Mouse (Mus musculus): ENCODE data around the gene Wdr59. TPM values are rescaled to one million over a fixed set of nuclear protein-coding genes. Genes with fewer than 3 reads are reported as not detected.

The Wdr59 gene
- polyA plus RNA-seq, 1 experiment from 2014 or later, result 6.1 TPM

DNA sequence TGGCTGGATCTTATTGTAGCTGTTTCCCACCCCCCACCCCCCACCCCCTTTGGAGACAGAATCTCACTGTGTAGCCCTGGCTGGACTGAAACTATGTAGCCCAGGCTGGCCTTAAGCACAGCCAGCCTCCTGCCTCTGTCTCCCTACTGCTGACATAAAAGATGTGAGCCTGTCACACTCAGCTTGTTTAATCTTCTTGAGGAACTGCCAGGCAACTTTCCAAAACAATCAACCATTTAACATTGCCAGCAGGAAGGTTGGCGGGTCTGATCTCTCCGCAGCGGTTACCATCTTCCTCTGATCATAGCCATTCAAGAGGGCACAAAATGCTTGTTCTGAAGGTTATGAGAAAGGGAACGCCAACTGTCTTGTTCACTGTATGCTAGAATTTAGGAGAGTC is 11.6 kb upstream of the Wdr59 start:
- Histone ChIP-seq H3K9ac (ENCODE audit: low read length) (no peak overlapping the region; the same call in 1 of the 2 replicates), H3K27ac (ENCODE audit: low read length) (no peak overlapping the region), H3K4me3 (ENCODE audit: low read length) (no peak overlapping the region), H3K9me3 (ENCODE audit: control insufficient read depth, low read length) (no peaks in the 10 kb centered on the region), H3K4me1 (replicated peaks; ENCODE audit: control insufficient read depth, insufficient read depth, low read length) (peaks cover 14% of the 10 kb centered on the region), H3K4me2 (ENCODE audit: low read depth, low read length) (no peak overlapping the region), H3K27me3 (ENCODE audit: control insufficient read depth, insufficient read depth, low read depth, low read length) (no peaks in the 10 kb centered on the region), H3K36me3 (ENCODE audit: control insufficient read depth, insufficient read depth, low read length) (no peaks in the 10 kb centered on the region)
- WGBS, result 52% methylated on average over 4 of the region's 4 CpGs
- ATAC-seq (ENCODE audit: low read depth), result no peak

GRCm38 (mm10) chr8:111531621-111532020 is 9.7 kb upstream of the Wdr59 start:
- Histone ChIP-seq H3K9me3 (ENCODE audit: control insufficient read depth, low read length) (no peaks in the 10 kb centered on the region), H3K4me3 (ENCODE audit: low read length) (no peak overlapping the region), H3K27me3 (ENCODE audit: control insufficient read depth, insufficient read depth, low read depth, low read length) (no peaks in the 10 kb centered on the region), H3K4me1 (replicated peaks; ENCODE audit: control insufficient read depth, insufficient read depth, low read length) (0 out of 2 replicates have a peak, but pooled peaks cover 3% of the 10 kb centered on the region), H3K27ac (ENCODE audit: low read length) (no peak overlapping the region), H3K36me3 (ENCODE audit: control insufficient read depth, insufficient read depth, low read length) (no peaks in the 10 kb centered on the region), H3K4me2 (ENCODE audit: low read depth, low read length) (no peak overlapping the region), H3K9ac (ENCODE audit: low read length) (no peak overlapping the region)
- no peak for ATAC-seq (ENCODE audit: low read depth)
- WGBS, result 68% methylated on average over 17 of the region's 17 CpGs

- Histone ChIP-seq H3K36me3 (ENCODE audit: control insufficient read depth, insufficient read depth, low read length) (no peaks in the 10 kb centered on the region), H3K27me3 (ENCODE audit: control insufficient read depth, insufficient read depth, low read depth, low read length) (no peaks in the 10 kb centered on the region), H3K9ac (ENCODE audit: low read length) (no peak overlapping the region), H3K4me1 (replicated peaks; ENCODE audit: control insufficient read depth, insufficient read depth, low read length) (0 out of 2 replicates have a peak, but pooled peaks cover 3% of the 10 kb centered on the region), H3K27ac (ENCODE audit: low read length) (no peak overlapping the region), H3K4me2 (ENCODE audit: low read depth, low read length) (no peak overlapping the region), H3K4me3 (ENCODE audit: low read length) (no peak overlapping the region), H3K9me3 (ENCODE audit: control insufficient read depth, low read length) (no peaks in the 10 kb centered on the region)
- WGBS, result 65% methylated on average over 12 of the region's 12 CpGs
- ATAC-seq (ENCODE audit: low read depth), result no peak
Measured at GRCm38 (mm10) chr8:111531191-111531590, 9.3 kb upstream of the Wdr59 start.

- H3K9me3 ChIP-seq (ENCODE audit: control insufficient read depth, low read length), result no peaks in the 10 kb centered on the region
- no peak overlapping the region for H3K27ac ChIP-seq (ENCODE audit: low read length)
- no peak overlapping the region for H3K9ac ChIP-seq (ENCODE audit: low read length)
- H3K4me1 ChIP-seq (replicated peaks; ENCODE audit: control insufficient read depth, insufficient read depth, low read length), result no peaks in the 10 kb centered on the region
- no peaks in the 10 kb centered on the region for H3K27me3 ChIP-seq (ENCODE audit: control insufficient read depth, insufficient read depth, low read depth, low read length)
- 79% methylated on average over 5 of the region's 5 CpGs for WGBS
- no peak for ATAC-seq (ENCODE audit: low read depth)
- no peaks in the 10 kb centered on the region for H3K36me3 ChIP-seq (ENCODE audit: control insufficient read depth, insufficient read depth, low read length)
- H3K4me2 ChIP-seq (ENCODE audit: low read depth, low read length), result no peak overlapping the region
- H3K4me3 ChIP-seq (ENCODE audit: low read length), result no peak overlapping the region
Measured at GRCm38 (mm10) chr8:111528071-111528470, 6.2 kb upstream of the Wdr59 start.

GRCm38 (mm10) chr8:111527149-111527548 is 5.3 kb upstream of the Wdr59 start:
- Histone ChIP-seq H3K36me3 (ENCODE audit: control insufficient read depth, insufficient read depth, low read length) (no peaks in the 10 kb centered on the region), H3K9ac (ENCODE audit: low read length) (no peak overlapping the region), H3K4me3 (ENCODE audit: low read length) (no peak overlapping the region), H3K9me3 (ENCODE audit: control insufficient read depth, low read length) (no peaks in the 10 kb centered on the region), H3K4me1 (replicated peaks; ENCODE audit: control insufficient read depth, insufficient read depth, low read length) (0 out of 2 replicates have a peak, but pooled peaks cover 2% of the 10 kb centered on the region), H3K27me3 (ENCODE audit: control insufficient read depth, insufficient read depth, low read depth, low read length) (no peaks in the 10 kb centered on the region), H3K27ac (ENCODE audit: low read length) (no peak overlapping the region), H3K4me2 (ENCODE audit: low read depth, low read length) (no peak overlapping the region)
- WGBS, result 65% methylated on average over 8 of the region's 8 CpGs
- no peak for ATAC-seq (ENCODE audit: low read depth)

DNA sequence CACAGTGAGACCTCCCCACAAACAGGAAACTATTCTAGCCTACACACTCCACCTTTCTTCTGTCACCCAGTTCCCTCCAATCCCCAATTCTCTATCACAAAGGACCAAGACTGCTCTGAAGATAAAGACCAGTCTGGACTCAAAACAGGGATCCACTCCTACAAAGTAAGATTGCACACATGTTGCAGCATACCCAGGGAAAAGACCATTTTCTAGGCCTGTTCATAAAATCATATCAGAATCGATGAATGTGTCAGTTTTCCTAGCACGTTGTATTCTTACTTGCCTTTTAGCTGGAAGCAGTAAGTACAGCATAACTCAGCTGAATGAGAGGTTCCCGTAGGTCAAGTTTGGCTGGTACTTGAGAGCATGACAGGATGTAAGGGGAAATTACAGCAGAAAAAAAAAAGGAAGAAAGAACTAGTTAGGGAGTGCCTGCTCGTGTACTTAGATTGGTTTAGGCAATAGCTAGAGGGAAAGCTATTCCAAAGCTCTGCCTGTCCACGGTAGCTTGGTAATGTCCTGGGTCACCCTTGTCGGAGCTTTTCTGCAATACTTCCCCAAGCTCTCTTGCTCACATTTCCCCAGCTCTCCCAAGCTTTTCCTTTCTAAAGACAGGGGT is 4.6 kb upstream of the Wdr59 start:
- 0 out of 2 replicates have a peak, but pooled peaks cover 2% of the 10 kb centered on the region for H3K4me1 ChIP-seq (replicated peaks; ENCODE audit: control insufficient read depth, insufficient read depth, low read length)
- no peak overlapping the region for H3K9ac ChIP-seq (ENCODE audit: low read length)
- 54% methylated on average over 6 of the region's 6 CpGs for WGBS
- H3K27ac ChIP-seq (ENCODE audit: low read length), result no peak overlapping the region
- H3K9me3 ChIP-seq (ENCODE audit: control insufficient read depth, low read length), result no peaks in the 10 kb centered on the region
- no peak overlapping the region for H3K4me3 ChIP-seq (ENCODE audit: low read length)
- H3K4me2 ChIP-seq (ENCODE audit: low read depth, low read length), result no peak overlapping the region
- H3K36me3 ChIP-seq (ENCODE audit: control insufficient read depth, insufficient read depth, low read length), result no peaks in the 10 kb centered on the region
- no peak for ATAC-seq (ENCODE audit: low read depth)
- no peaks in the 10 kb centered on the region for H3K27me3 ChIP-seq (ENCODE audit: control insufficient read depth, insufficient read depth, low read depth, low read length)

DNA sequence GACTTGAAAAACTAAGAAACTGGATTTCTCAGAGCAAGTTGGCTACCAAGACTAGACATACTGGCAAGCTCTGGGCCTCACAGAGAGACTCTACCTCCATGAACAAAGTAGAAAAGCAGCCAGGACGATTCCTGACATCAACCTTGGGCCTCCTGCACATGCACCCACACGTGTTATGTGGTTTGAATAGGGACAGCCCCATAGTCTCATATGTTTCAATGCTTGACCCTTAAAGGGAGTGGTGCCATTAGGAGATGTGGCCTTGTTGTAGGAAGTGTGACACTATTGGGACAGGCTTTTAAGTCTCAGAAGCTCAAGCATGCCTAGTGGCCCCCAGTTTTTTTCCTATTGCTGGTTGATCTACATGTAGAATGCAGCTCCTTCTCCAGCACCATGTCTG is 4.4 kb downstream of the Wdr59 start:
- WGBS, result 81% methylated on average over 2 of the region's 2 CpGs
- Histone ChIP-seq H3K27ac (ENCODE audit: low read length) (no peak overlapping the region), H3K4me1 (replicated peaks; ENCODE audit: control insufficient read depth, insufficient read depth, low read length) (peaks cover 8% of the 10 kb centered on the region), H3K27me3 (ENCODE audit: control insufficient read depth, insufficient read depth, low read depth, low read length) (no peaks in the 10 kb centered on the region), H3K9me3 (ENCODE audit: control insufficient read depth, low read length) (no peaks in the 10 kb centered on the region), H3K36me3 (ENCODE audit: control insufficient read depth, insufficient read depth, low read length) (no peaks in the 10 kb centered on the region), H3K9ac (ENCODE audit: low read length) (no peak overlapping the region), H3K4me3 (ENCODE audit: low read length) (no peak overlapping the region), H3K4me2 (ENCODE audit: low read depth, low read length) (no peak overlapping the region)
- ATAC-seq (ENCODE audit: low read depth), result no peak

GRCm38 (mm10) chr8:111516451-111517035 is 5.3 kb downstream of the Wdr59 start:
- Histone ChIP-seq H3K27me3 (ENCODE audit: control insufficient read depth, insufficient read depth, low read depth, low read length) (no peaks in the 10 kb centered on the region), H3K4me2 (ENCODE audit: low read depth, low read length) (no peak overlapping the region), H3K9ac (ENCODE audit: low read length) (no peak overlapping the region), H3K9me3 (ENCODE audit: control insufficient read depth, low read length) (no peaks in the 10 kb centered on the region), H3K4me3 (ENCODE audit: low read length) (no peak overlapping the region), H3K4me1 (replicated peaks; ENCODE audit: control insufficient read depth, insufficient read depth, low read length) (peaks cover 6% of the 10 kb centered on the region), H3K36me3 (ENCODE audit: control insufficient read depth, insufficient read depth, low read length) (no peaks in the 10 kb centered on the region), H3K27ac (ENCODE audit: low read length) (no peak overlapping the region)
- 69% methylated on average over 7 of the region's 7 CpGs for WGBS
- ATAC-seq (ENCODE audit: low read depth), result no peak

DNA sequence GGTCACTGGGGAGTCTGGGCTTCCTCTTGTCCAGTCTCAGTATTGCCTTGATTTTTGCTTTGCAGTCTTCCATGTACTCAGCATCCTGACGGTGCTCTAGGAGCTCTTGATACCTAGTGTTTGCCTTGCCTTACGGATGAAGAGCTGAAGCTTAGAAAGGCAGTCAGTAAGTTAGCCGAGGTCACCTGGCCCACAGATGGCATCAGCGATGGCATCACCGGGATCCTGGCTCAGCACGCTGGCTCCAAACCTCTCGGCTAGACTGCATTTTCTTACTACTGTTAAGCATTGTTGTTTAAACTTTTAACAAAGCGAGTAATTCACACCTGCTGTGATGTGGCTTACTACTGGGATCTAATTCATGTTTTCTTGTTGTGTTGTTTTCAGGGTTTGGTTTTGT is 8.4 kb downstream of the Wdr59 start:
- WGBS, result 77% methylated on average over 8 of the region's 8 CpGs

More for the DNA sequence above, 8.4 kb downstream of the Wdr59 start:
- Histone ChIP-seq H3K4me1 (replicated peaks; ENCODE audit: control insufficient read depth, insufficient read depth, low read length) (no peaks in the 10 kb centered on the region), H3K4me2 (ENCODE audit: low read depth, low read length) (no peak overlapping the region), H3K9ac (ENCODE audit: low read length) (no peak overlapping the region), H3K9me3 (ENCODE audit: control insufficient read depth, low read length) (no peaks in the 10 kb centered on the region), H3K27ac (ENCODE audit: low read length) (no peak overlapping the region), H3K4me3 (ENCODE audit: low read length) (no peak overlapping the region), H3K36me3 (ENCODE audit: control insufficient read depth, insufficient read depth, low read length) (no peaks in the 10 kb centered on the region), H3K27me3 (ENCODE audit: control insufficient read depth, insufficient read depth, low read depth, low read length) (no peaks in the 10 kb centered on the region)
- ATAC-seq (ENCODE audit: low read depth), result no peak
